Mouse (Mus musculus): ENCODE results near the gene Retreg1.
A peak's percentile ranks its signal among the peaks of the same experiment; 100 is the strongest.

Gene Retreg1

GRCm38 (mm10) chr15:25880192-25880591 is 37.2 kb downstream of the Retreg1 start:
- DNase-seq (ENCODE audit: low spot score): no peak

- no peak for DNase-seq (ENCODE audit: low spot score)
These were observed 39.0 kb downstream of the Retreg1 start for GRCm38 (mm10) chr15:25882002-25882401.

GRCm38 (mm10) chr15:25884416-25884958 is 41.5 kb downstream of the Retreg1 start:
- no peak for DNase-seq (ENCODE audit: low spot score)

- no peak for DNase-seq (ENCODE audit: low spot score)
These were observed 43.6 kb downstream of the Retreg1 start for GRCm38 (mm10) chr15:25886581-25887011.

GRCm38 (mm10) chr15:25889927-25890326 is 46.9 kb downstream of the Retreg1 start:
- DNase-seq (ENCODE audit: low spot score): no peak

GRCm38 (mm10) chr15:25891556-25891955 is 48.6 kb downstream of the Retreg1 start:
- no peak for DNase-seq (ENCODE audit: low spot score)

GRCm38 (mm10) chr15:25893327-25893726 is 50.3 kb downstream of the Retreg1 start:
- DNase-seq (ENCODE audit: low spot score): no peak

GRCm38 (mm10) chr15:25896783-25897182 is 53.8 kb downstream of the Retreg1 start:
- no peak for DNase-seq (ENCODE audit: low spot score)

GRCm38 (mm10) chr15:25897617-25898016 is 54.6 kb downstream of the Retreg1 start:
- DNase-seq (ENCODE audit: low spot score): no peak

GRCm38 (mm10) chr15:25899021-25899420 is 56.0 kb downstream of the Retreg1 start:
- DNase-seq (ENCODE audit: low spot score): no peak

GRCm38 (mm10) chr15:25900540-25900939 is 57.6 kb downstream of the Retreg1 start:
- peak; percentile 75 for DNase-seq (ENCODE audit: low spot score)

- DNase-seq (ENCODE audit: low spot score): no peak
These were observed 60.1 kb downstream of the Retreg1 start for GRCm38 (mm10) chr15:25902931-25903615.

- no peak for DNase-seq (ENCODE audit: low spot score)
These were observed 61.5 kb downstream of the Retreg1 start for GRCm38 (mm10) chr15:25904435-25905021.

GRCm38 (mm10) chr15:25909783-25910494 is 67.0 kb downstream of the Retreg1 start:
- DNase-seq (ENCODE audit: low spot score): no peak

- DNase-seq (ENCODE audit: low spot score): no peak
These were observed 67.5 kb downstream of the Retreg1 start for GRCm38 (mm10) chr15:25910495-25910865.

GRCm38 (mm10) chr15:25910924-25911323 is 67.9 kb downstream of the Retreg1 start:
- DNase-seq (ENCODE audit: low spot score): no peak

GRCm38 (mm10) chr15:25912911-25913310 is 69.9 kb downstream of the Retreg1 start:
- no peak for DNase-seq (ENCODE audit: low spot score)

- no peak for DNase-seq (ENCODE audit: low spot score)
These were observed 70.7 kb downstream of the Retreg1 start for GRCm38 (mm10) chr15:25913659-25914058.

GRCm38 (mm10) chr15:25914160-25914559 is 71.2 kb downstream of the Retreg1 start:
- no peak for DNase-seq (ENCODE audit: low spot score)

GRCm38 (mm10) chr15:25915013-25915412 is 72.0 kb downstream of the Retreg1 start:
- peak; percentile 19 for DNase-seq (ENCODE audit: low spot score)

GRCm38 (mm10) chr15:25915574-25916205 is 72.7 kb downstream of the Retreg1 start:
- no peak for DNase-seq (ENCODE audit: low spot score)

- DNase-seq (ENCODE audit: low spot score): no peak
These were observed 73.3 kb downstream of the Retreg1 start for GRCm38 (mm10) chr15:25916252-25916651.
